Mouse (Mus musculus): ENCODE measurements around the gene Pbdc1.

- TF ChIP-seq KAT2A (conservative IDR thresholded peaks at IDR 0.05; ENCODE audit: low read depth, low read length): no peak
- no peak; the same call in 1 of the 2 replicates for TF ChIP-seq GATA1 (IDR thresholded peaks at IDR 0.05; ENCODE audit: low read depth, low read length)
- TF ChIP-seq POLR2A (IDR thresholded peaks at IDR 0.05; ENCODE audit: control insufficient read depth in 1 of 2, insufficient read depth in 1 of 2, low read depth in 1 of 2, low read length in 2 of 2, poor library complexity in 1 of 2): no peak
- no peak for TF ChIP-seq TAL1 (IDR thresholded peaks at IDR 0.05; ENCODE audit: low read length)
- TF ChIP-seq MAX (IDR thresholded peaks at IDR 0.05; ENCODE audit: low read length): no peak
- no peak for TF ChIP-seq BHLHE40 (IDR thresholded peaks at IDR 0.05; ENCODE audit: borderline replicate concordance, low read depth, low read length)
- no peak for TF ChIP-seq CTCF (IDR thresholded peaks at IDR 0.05 in 2 of 3, conservative IDR thresholded peaks at IDR 0.05 in 1 of 3; ENCODE audit: control insufficient read depth in 1 of 3, insufficient read depth in 1 of 3, low read depth in 2 of 3, low read length in 3 of 3, poor library complexity in 1 of 3, severe bottlenecking in 1 of 3)
- no peak for TF ChIP-seq ZC3H11A (IDR thresholded peaks at IDR 0.05; ENCODE audit: low read depth, low read length)
These were observed 15.3 kb upstream of the Pbdc1 start for GRCm38 (mm10) chrX:105064294-105064693.
